Mouse (Mus musculus): ENCODE data around the gene Wdr62. TPM values are rescaled to one million over a fixed set of nuclear protein-coding genes. Genes with fewer than 3 reads are reported as not detected.

The Wdr62 gene
- total RNA-seq (2021): 1 to 10 TPM; 2.5 to 3.5 TPM

GRCm38 (mm10) chr7:30279951-30280669 is at the start of gene Wdr62, which contains the start of gene Thap8:
Wdr62 (minus strand) TSS chr7:30280419.
Thap8 (plus strand) TSS chr7:30280094.
- intact Hi-C loops (cut with DNase I): no loop called here
- DNase-seq (ENCODE audit: extremely low spot score in 1 of 2, low spot score in 2 of 2): peak; percentile 91 to 94

DNA sequence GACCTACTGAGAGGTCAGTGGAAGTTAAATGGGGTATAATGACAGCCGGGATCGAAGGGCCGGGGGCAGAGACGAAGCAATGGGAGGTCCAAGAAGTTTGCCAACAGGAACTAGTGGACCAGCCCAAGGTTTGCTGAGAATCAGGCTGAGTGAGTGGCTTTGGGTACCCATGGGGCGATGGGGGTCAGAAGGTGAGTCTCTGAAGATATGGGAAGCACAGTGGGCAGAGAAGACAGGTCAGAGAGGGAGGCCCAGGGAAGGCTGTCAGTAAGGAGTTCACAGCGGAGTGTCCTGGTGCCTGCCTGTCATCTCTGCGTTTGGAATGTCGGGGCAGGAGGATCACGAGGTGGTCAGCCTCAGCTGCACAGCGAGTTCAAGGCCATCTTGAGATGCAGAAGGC is 48.2 kb upstream of the Wdr62 start:
- DNase-seq (ENCODE audit: extremely low spot score in 1 of 2, low spot score in 2 of 2): no peak
- intact Hi-C loops (cut with DNase I): no loop called here

- no peak for DNase-seq (ENCODE audit: extremely low spot score in 1 of 2, low spot score in 2 of 2)
- intact Hi-C loops (cut with DNase I): no loop called here
Observed at GRCm38 (mm10) chr7:30327140-30327539, 46.9 kb upstream of the Wdr62 start.

- DNase-seq (ENCODE audit: extremely low spot score in 1 of 2, low spot score in 2 of 2): no peak
- intact Hi-C loops (cut with DNase I): no loop called here
Observed at GRCm38 (mm10) chr7:30326427-30326826, 46.2 kb upstream of the Wdr62 start.

DNA sequence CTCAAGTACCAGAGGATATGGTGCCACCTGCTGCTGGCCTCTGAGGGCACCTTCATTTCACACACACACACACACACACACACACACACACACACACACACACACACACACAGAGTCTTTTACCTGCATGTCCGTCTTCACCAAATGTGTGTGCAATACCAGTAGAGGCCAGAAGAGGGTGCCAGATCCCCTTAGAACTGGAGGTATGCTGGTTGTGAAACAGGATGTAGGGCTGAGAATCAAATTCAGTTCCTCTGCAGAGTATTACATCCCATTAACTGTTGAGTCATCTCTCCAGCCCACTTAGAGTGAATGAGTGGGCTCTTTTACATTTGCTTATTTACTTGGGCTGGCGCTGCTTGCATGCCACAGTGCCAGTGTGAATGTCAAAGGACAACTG is 45.1 kb upstream of the Wdr62 start:
- intact Hi-C loops (cut with DNase I): no loop called here
- no peak for DNase-seq (ENCODE audit: extremely low spot score in 1 of 2, low spot score in 2 of 2)

DNA sequence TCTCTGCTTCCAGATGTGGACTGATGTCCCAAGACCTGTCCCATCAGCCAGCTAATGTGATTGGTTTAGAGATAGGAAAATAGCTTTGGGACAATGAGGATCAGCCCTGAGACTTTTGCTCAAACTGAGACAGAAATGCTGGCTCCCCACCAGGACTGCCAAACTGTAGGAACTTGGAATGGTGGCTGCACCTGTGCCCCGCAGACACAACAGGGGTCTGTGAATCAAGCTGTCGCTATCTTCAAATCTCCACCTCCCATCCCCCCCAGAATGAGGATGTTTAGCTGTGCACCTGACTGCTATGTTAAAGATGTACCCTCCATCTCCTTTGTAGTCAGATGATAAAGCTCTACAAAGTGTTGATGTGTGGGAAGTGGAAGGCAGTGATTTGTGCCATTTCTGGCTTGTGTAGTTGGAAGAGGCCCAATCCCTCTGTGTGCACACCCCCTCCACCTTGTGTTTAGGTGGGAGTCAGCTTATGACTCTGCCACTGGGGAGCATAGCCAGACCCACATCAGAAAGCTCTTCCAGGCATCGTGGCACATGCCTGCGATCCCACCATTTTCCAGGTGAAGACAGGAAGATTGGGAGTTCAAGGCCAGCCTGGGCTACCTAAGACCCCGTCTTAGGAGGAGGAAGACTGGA is 44.2 kb upstream of the Wdr62 start:
- intact Hi-C loops (cut with DNase I): no loop called here
- no peak for DNase-seq (ENCODE audit: extremely low spot score in 1 of 2, low spot score in 2 of 2)

GRCm38 (mm10) chr7:30323795-30324194 is 43.6 kb upstream of the Wdr62 start, which contains the start of gene Sdhaf1:
Sdhaf1 (minus strand) TSS chr7:30323895.
- no peak for DNase-seq (ENCODE audit: extremely low spot score in 1 of 2, low spot score in 2 of 2)
- intact Hi-C loops (cut with DNase I): no loop called here

GRCm38 (mm10) chr7:30322865-30323264 is 42.6 kb upstream of the Wdr62 start:
- intact Hi-C loops (cut with DNase I): no loop called here
- no peak for DNase-seq (ENCODE audit: extremely low spot score in 1 of 2, low spot score in 2 of 2)

GRCm38 (mm10) chr7:30322285-30322667 is 42.1 kb upstream of the Wdr62 start:
- peak; percentile 96 to 99 for DNase-seq (ENCODE audit: extremely low spot score in 1 of 2, low spot score in 2 of 2)
- intact Hi-C loops (cut with DNase I): no loop called here

DNA sequence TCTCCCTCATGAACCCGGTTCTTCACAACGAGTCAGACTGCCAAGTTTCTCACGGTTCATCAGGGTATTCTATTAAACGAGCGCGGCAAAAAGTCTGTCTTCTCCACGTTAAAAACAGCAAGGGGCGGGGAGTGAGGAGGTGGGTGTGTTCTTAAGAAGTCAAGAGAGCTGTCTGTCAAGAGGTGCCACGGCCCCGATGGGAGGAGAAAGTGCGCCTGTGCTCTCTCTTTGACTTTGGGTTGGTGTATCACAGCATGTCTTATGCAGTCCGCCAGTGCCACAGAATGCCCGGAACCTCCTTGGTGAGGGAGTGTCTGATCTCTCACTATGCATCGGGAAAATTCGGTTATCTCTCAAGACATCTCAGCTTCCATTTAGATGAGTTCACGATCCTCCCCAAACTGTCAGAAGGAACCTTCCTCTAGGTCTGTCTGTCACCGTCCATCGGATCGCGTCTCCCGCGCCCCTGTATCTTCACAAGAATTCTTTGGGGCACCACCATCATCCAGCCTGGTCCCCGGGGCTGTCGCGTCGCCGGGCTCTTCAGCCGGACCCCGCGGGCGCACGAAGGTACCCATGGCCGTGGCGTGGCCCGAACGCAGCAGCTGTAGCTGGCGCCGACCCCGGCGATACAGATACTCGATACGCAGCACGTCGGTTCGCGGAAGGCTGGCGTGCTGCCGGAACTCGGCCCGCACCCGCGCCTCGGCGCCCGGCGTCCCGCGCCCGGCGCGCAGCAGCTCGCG is 41.5 kb upstream of the Wdr62 start, which contains the start of gene E130208F15Rik:
Gene E130208F15Rik, plus strand, starts transcription at position 202 of the 746 bp plus-strand sequence.
- intact Hi-C loops (cut with DNase I): no loop called here
- peak; percentile 54 to 80 for DNase-seq (ENCODE audit: extremely low spot score in 1 of 2, low spot score in 2 of 2)

GRCm38 (mm10) chr7:30320946-30321345 is 40.7 kb upstream of the Wdr62 start:
- intact Hi-C loops (cut with DNase I): no loop called here
- DNase-seq (ENCODE audit: extremely low spot score in 1 of 2, low spot score in 2 of 2): no peak

DNA sequence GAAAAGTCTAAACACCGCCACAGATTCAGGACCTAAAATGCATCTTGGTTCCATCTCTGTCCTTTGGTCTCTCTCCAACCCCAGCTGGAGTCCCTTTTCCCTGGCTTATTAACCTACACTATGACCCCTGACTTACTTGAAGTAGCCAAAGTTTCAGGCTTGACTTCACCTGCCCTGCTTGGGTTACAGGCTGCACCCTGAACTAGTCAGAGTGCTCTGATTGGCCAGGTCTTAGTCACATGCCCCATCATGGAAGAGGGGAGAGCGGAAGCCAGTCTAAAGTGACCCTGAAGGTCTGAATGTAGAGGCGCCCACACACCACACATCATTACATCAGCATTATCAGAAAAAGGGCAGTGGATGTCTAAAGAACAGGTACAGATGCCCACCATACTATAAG is 37.9 kb upstream of the Wdr62 start:
- intact Hi-C loops (cut with DNase I): no loop called here
- no peak for DNase-seq (ENCODE audit: extremely low spot score in 1 of 2, low spot score in 2 of 2)

GRCm38 (mm10) chr7:30315559-30316529 is 35.6 kb upstream of the Wdr62 start:
- DNase-seq (ENCODE audit: extremely low spot score in 1 of 2, low spot score in 2 of 2): no peak
- intact Hi-C loops (cut with DNase I): no loop called here

DNA sequence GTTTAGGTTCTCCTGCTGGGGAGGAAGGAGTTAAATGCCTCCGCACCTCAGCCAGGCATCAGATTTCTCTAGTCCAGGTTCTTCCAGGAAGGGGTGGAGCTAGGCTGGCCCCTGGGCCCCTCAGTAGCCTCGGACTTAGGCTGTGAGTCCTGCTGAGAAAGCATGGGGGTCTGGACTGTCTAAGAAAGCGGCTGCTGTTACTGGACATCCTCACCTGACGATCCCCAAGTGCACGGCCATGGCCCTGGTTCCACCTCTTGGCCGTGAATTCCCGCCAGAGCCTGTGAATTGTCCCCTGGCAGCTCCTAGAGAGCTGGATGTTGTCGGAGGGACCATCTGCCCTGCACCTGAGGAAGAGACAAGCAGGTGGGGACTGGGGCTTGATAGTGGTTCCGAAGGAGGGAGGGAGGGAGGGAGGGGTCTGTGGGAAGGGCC is 34.5 kb upstream of the Wdr62 start, which contains the start of gene Syne4:
Gene Syne4, plus strand, starts transcription at position 87 of the 435 bp plus-strand sequence.
- DNase-seq (ENCODE audit: extremely low spot score in 1 of 2, low spot score in 2 of 2): no peak
- intact Hi-C loops (cut with DNase I): no loop called here

DNA sequence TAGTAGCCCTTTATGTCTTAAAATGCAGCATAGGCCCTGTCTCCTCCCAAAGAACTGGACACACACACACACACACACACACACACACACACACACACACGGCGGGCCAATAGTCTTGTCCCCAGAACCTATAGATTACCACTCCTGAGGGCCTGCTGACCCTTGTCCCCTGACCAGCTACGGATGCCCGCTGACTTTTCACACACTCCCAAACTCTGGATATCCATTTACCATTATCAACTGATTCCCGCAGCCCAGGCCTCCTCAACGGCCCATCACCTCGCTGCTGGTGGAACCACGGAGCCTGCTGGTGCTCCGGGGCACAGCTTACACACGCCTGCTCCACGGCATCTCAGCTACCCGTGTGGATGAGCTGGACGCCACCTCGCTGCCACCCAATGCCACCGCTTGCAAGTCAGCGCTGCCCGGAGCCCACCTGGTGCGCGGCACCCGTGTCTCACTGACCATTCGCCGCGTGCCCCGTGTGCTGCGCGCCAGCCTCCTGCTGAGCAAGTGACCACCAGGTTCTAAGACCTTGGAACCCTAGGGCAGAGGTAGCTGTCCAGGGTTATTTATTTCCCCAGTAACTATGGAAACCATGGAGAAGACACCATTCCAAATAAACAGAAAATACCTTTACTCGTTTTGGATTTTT is 33.6 kb upstream of the Wdr62 start:
- no peak for DNase-seq (ENCODE audit: extremely low spot score in 1 of 2, low spot score in 2 of 2)
- intact Hi-C loops (cut with DNase I): no loop called here

GRCm38 (mm10) chr7:30310136-30310535 is 29.9 kb upstream of the Wdr62 start:
- no peak for DNase-seq (ENCODE audit: extremely low spot score in 1 of 2, low spot score in 2 of 2)
- intact Hi-C loops (cut with DNase I): no loop called here

DNA sequence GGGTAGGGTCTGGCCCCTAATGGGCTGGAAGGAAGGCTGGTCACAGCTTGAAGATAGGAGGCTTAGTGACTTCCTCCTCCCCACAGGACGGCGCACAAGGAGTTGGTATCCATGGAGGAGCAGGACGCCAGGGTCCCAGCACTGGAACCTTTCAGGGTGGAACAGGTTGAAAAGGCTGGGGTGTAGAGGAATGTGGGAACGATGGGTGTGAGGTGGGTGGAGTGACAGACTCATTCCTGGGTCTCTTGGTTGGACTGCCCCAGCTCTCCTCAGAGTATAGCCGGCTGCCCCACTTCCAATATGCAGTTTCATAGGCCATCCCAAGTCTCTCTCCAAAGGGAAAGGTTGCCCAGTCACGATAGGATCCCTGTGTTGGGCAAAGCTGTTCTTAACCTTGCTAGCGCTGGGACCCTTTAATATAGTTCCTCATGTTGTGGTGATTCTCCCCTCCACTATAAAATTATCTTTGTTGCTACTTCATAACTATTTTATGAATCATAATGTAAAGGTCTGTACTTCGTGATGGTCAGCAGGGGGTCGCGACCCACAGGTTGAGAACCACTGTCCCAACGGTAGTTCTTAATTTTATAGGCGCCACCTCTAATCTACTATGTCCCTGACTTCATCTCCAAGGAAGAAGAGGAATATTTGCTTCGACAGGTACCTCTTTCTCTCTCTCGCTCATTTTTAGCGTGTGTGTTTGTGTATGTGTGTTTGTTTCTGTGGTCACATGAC is 29.3 kb upstream of the Wdr62 start:
- intact Hi-C loops (cut with DNase I): no loop called here
- no peak for DNase-seq (ENCODE audit: extremely low spot score in 1 of 2, low spot score in 2 of 2)

All from left cerebral cortex, postnatal 10 days (tissue).